Mouse (Mus musculus) midbrain, embryonic 12.5 days (tissue): ENCODE data around the gene Col9a1. TPM values are rescaled to one million over a fixed set of nuclear protein-coding genes. Genes with fewer than 3 reads are reported as not detected.

Experiments
- ATAC-seq: fragments of 200-750 bp; cut with Nextera tagmentation; 2 replicates; pipeline ENCODE4 v1.8.0; 2017; ENCODE audit warnings: low read depth, moderate TSS enrichment, moderate library complexity; ENCODE audit not compliant: low FRiP score
- H3K27ac ChIP-seq: fragments of 300-500 bp; sonication (generic); replicated peaks from 2 replicates; pipeline ENCODE4 v1.5.1; 2016; ENCODE audit warnings: mild to moderate bottlenecking
- H3K27me3 ChIP-seq: fragments of 300-500 bp; sonication (generic); 2 replicates; pipeline ENCODE4 v1.6.1; 2016; ENCODE audit warnings: mild to moderate bottlenecking
- H3K36me3 ChIP-seq: fragments of 300-500 bp; sonication (generic); 2 replicates; pipeline ENCODE4 v1.6.1; 2016
- H3K4me1 ChIP-seq: fragments of 300-500 bp; sonication (generic); 2 replicates; pipeline ENCODE4 v1.6.1; 2016
- H3K4me2 ChIP-seq: fragments of 300-500 bp; sonication (generic); replicated peaks from 2 replicates; pipeline ENCODE4 v1.6.1; 2016; ENCODE audit warnings: mild to moderate bottlenecking, moderate library complexity
- H3K4me3 ChIP-seq: fragments of 300-500 bp; sonication (generic); 2 replicates; pipeline ENCODE4 v1.5.1; 2016; ENCODE audit warnings: mild to moderate bottlenecking
- H3K9ac ChIP-seq: fragments of 300-500 bp; sonication (generic); replicated peaks from 2 replicates; pipeline ENCODE4 v1.6.1; 2016; ENCODE audit warnings: mild to moderate bottlenecking, moderate library complexity
- H3K9me3 ChIP-seq: fragments of 300-500 bp; sonication (generic); 2 replicates; pipeline ENCODE4 v1.6.1; 2016; ENCODE audit warnings: mild to moderate bottlenecking
- WGBS: fragments of 180-500 bp; shearing (Covaris S2); methylation state at CpG from one replicate; pipeline ENCODE4 v1.1.7; 2016; 5-methylcytosine and 5-hydroxymethylcytosine counted together
- polyA plus RNA-seq: library from polyadenylated mRNA; unstranded; fragments of >200 nt; fragmentation: Nextera tagmentation; extraction: Ambion mirVana; gene quantifications from 2 replicates; pipeline ENCODE4 v1.2.1, GENCODE M21; 2016

Gene Col9a1
- polyA plus RNA-seq, 1 experiment from 2014 or later: 23.4 TPM

- Histone ChIP-seq H3K27ac (no peak overlapping the region), H3K4me3 (no peak overlapping the region), H3K9me3 (no peaks in the 10 kb centered on the region), H3K27me3 (no peaks in the 10 kb centered on the region), H3K4me2 (no peak overlapping the region), H3K4me1 (peaks cover 7% of the 10 kb centered on the region; the same call in 1 of the 2 replicates), H3K36me3 (no peaks in the 10 kb centered on the region), H3K9ac (no peak overlapping the region)
- WGBS: 50% methylated on average over 3 of the region's 3 CpGs
- peak; percentile 78 for ATAC-seq
Observed at GRCm38 (mm10) chr1:24249105-24249664, 71.8 kb downstream of the Col9a1 start.

GRCm38 (mm10) chr1:24257961-24258360 is 80.6 kb downstream of the Col9a1 start:
- Histone ChIP-seq H3K27ac (no peak overlapping the region), H3K27me3 (no peaks in the 10 kb centered on the region), H3K4me3 (no peak overlapping the region), H3K36me3 (no peaks in the 10 kb centered on the region), H3K4me1 (no peaks in the 10 kb centered on the region), H3K9ac (no peak overlapping the region), H3K9me3 (no peaks in the 10 kb centered on the region), H3K4me2 (no peak overlapping the region)
- 85% methylated on average over 5 of the region's 5 CpGs for WGBS
- no peak for ATAC-seq

GRCm38 (mm10) chr1:24259419-24259818 is 82.0 kb downstream of the Col9a1 start:
- Histone ChIP-seq H3K9ac (no peak overlapping the region), H3K4me2 (no peak overlapping the region), H3K27me3 (no peaks in the 10 kb centered on the region), H3K4me3 (no peak overlapping the region), H3K9me3 (no peaks in the 10 kb centered on the region), H3K27ac (no peak overlapping the region), H3K4me1 (no peaks in the 10 kb centered on the region), H3K36me3 (no peaks in the 10 kb centered on the region)
- no peak for ATAC-seq
- WGBS: 82% methylated on average over 6 of the region's 6 CpGs

GRCm38 (mm10) chr1:24261181-24261580 is 83.8 kb downstream of the Col9a1 start:
- H3K9ac ChIP-seq: no peak overlapping the region
- no peak for ATAC-seq
- H3K27me3 ChIP-seq: no peaks in the 10 kb centered on the region
- H3K4me3 ChIP-seq: no peak overlapping the region
- no peak overlapping the region for H3K4me2 ChIP-seq
- H3K4me1 ChIP-seq: no peaks in the 10 kb centered on the region
- no peaks in the 10 kb centered on the region for H3K9me3 ChIP-seq
- no peak overlapping the region for H3K27ac ChIP-seq
- no peaks in the 10 kb centered on the region for H3K36me3 ChIP-seq

- peak; percentile 52; the same call in 1 of the 2 replicates for ATAC-seq
- WGBS: 11% methylated on average over 3 of the region's 3 CpGs
- Histone ChIP-seq H3K27ac (no peak overlapping the region), H3K4me2 (peak overlapping the region; percentile 16; the same call in 1 of the 2 replicates), H3K9ac (no peak overlapping the region), H3K4me1 (peaks cover 5% of the 10 kb centered on the region), H3K36me3 (no peaks in the 10 kb centered on the region), H3K9me3 (no peaks in the 10 kb centered on the region), H3K27me3 (no peaks in the 10 kb centered on the region), H3K4me3 (no peak overlapping the region)
Observed at GRCm38 (mm10) chr1:24267022-24267421, 89.6 kb downstream of the Col9a1 start.

GRCm38 (mm10) chr1:24286360-24286759 is 109.0 kb downstream of the Col9a1 start:
- WGBS: 65% methylated on average over 6 of the region's 6 CpGs
- Histone ChIP-seq H3K27me3 (no peaks in the 10 kb centered on the region), H3K27ac (no peak overlapping the region), H3K4me3 (no peak overlapping the region), H3K36me3 (no peaks in the 10 kb centered on the region), H3K4me2 (no peak overlapping the region), H3K9ac (no peak overlapping the region), H3K4me1 (no peaks in the 10 kb centered on the region), H3K9me3 (no peaks in the 10 kb centered on the region)
- ATAC-seq: no peak

- ATAC-seq: no peak
- WGBS: 81% methylated on average over 2 of the region's 2 CpGs
- Histone ChIP-seq H3K9ac (no peak overlapping the region), H3K4me3 (no peak overlapping the region), H3K4me1 (no peaks in the 10 kb centered on the region), H3K9me3 (no peaks in the 10 kb centered on the region), H3K27ac (no peak overlapping the region), H3K36me3 (no peaks in the 10 kb centered on the region), H3K27me3 (no peaks in the 10 kb centered on the region), H3K4me2 (no peak overlapping the region)
Observed at GRCm38 (mm10) chr1:24292515-24292914, 115.1 kb downstream of the Col9a1 start.

- H3K27ac ChIP-seq: no peak overlapping the region
- no peak overlapping the region for H3K4me3 ChIP-seq
- no peak overlapping the region for H3K4me2 ChIP-seq
- H3K9me3 ChIP-seq: no peaks in the 10 kb centered on the region
- no peak overlapping the region for H3K9ac ChIP-seq
- H3K27me3 ChIP-seq: no peaks in the 10 kb centered on the region
- no peaks in the 10 kb centered on the region for H3K4me1 ChIP-seq
- H3K36me3 ChIP-seq: no peaks in the 10 kb centered on the region
- ATAC-seq: no peak
- WGBS: 80% methylated on average over 7 of the region's 7 CpGs
Observed at GRCm38 (mm10) chr1:24294979-24295942, 117.9 kb downstream of the Col9a1 start.

GRCm38 (mm10) chr1:24300700-24301099 is 123.3 kb downstream of the Col9a1 start:
- Histone ChIP-seq H3K27me3 (no peaks in the 10 kb centered on the region), H3K9ac (no peak overlapping the region), H3K36me3 (no peaks in the 10 kb centered on the region), H3K4me3 (no peak overlapping the region), H3K9me3 (no peaks in the 10 kb centered on the region), H3K27ac (no peak overlapping the region), H3K4me1 (no peaks in the 10 kb centered on the region), H3K4me2 (no peak overlapping the region)
- WGBS: 87% methylated on average over 3 of the region's 3 CpGs
- ATAC-seq: no peak

Other genes starting within 250 kb of the Col9a1 start
- gene Sdhaf4, start 172.0 kb upstream of the Col9a1 start, polyA plus RNA-seq: 88.9 and 91.6 TPM in 2 replicates
- gene Fam135a, start 77.3 kb upstream of the Col9a1 start, polyA plus RNA-seq: 49.4 and 51.1 TPM in 2 replicates